Mouse (Mus musculus) CH12.LX (cell line): Measurements from ENCODE around the gene Mrpl57.

Experiments used
- BHLHE40 ChIP-seq: IDR thresholded peaks from 2 replicates; pipeline ENCODE4 v1.6.1; 2011; ENCODE audit warnings: mild to moderate bottlenecking, low read depth, low read length, improper control_type of control experiment
- CHD2 ChIP-seq: IDR thresholded peaks from 2 replicates; pipeline ENCODE4 v1.6.1; 2011; ENCODE audit warnings: low read length, improper control_type of control experiment
- CTCF ChIP-seq, 2 experiments: IDR thresholded peaks in 1 of 2; conservative IDR thresholded peaks in 1 of 2; 2 replicates each; pipeline ENCODE4 v1.5.1; 2011 to 2012; ENCODE audit warnings: low read depth in 2 of 2, low read length in 2 of 2, improper control_type of control experiment in 1 of 2, inconsistent platforms in 1 of 2, mild to moderate bottlenecking in 1 of 2, moderate library complexity in 1 of 2
- EP300 ChIP-seq: IDR thresholded peaks from 2 replicates; pipeline ENCODE4 v1.6.1; 2011; ENCODE audit warnings: low read length, improper control_type of control experiment
- GABPA ChIP-seq: IDR thresholded peaks from 2 replicates; pipeline ENCODE4 v1.6.1; 2012; ENCODE audit warnings: low read depth, low read length, improper control_type of control experiment, inconsistent platforms; ENCODE audit not compliant: insufficient replicate concordance
- MAZ ChIP-seq: IDR thresholded peaks from 2 replicates; pipeline ENCODE4 v1.6.1; 2012; ENCODE audit warnings: low read depth, mild to moderate bottlenecking, inconsistent platforms, low read length, improper control_type of control experiment, moderate library complexity
- MYC ChIP-seq: IDR thresholded peaks from 2 replicates; pipeline ENCODE4 v1.6.1; 2011; ENCODE audit warnings: low read depth, mild to moderate bottlenecking, improper control_type of control experiment, low read length
- NRF1 ChIP-seq: IDR thresholded peaks from 2 replicates; pipeline ENCODE4 v1.6.1; 2014; ENCODE audit warnings: low read depth, mild to moderate bottlenecking, inconsistent platforms, low read length, improper control_type of control experiment, moderate library complexity
- POLR2A ChIP-seq: IDR thresholded peaks from 2 replicates; pipeline ENCODE4 v1.6.1; 2011; ENCODE audit warnings: low read depth, mild to moderate bottlenecking, improper control_type of control experiment, low read length
- RAD21 ChIP-seq: IDR thresholded peaks from 2 replicates; pipeline ENCODE4 v1.6.1; 2011; ENCODE audit warnings: low read depth, mild to moderate bottlenecking, low read length, improper control_type of control experiment, moderate library complexity
- SIN3A ChIP-seq: IDR thresholded peaks from 2 replicates; pipeline ENCODE4 v1.6.1; 2012; ENCODE audit warnings: low read length, improper control_type of control experiment, inconsistent platforms
- SMC3 ChIP-seq: IDR thresholded peaks from 2 replicates; pipeline ENCODE4 v1.6.1; 2011; ENCODE audit warnings: low read depth, low read length, improper control_type of control experiment
- USF1 ChIP-seq: IDR thresholded peaks from 2 replicates; pipeline ENCODE4 v1.6.1; 2014; ENCODE audit warnings: low read depth, mild to moderate bottlenecking, inconsistent platforms, low read length, improper control_type of control experiment
- USF2 ChIP-seq: conservative IDR thresholded peaks from 2 replicates; pipeline ENCODE4 v1.6.1; 2011; ENCODE audit warnings: low read depth, low read length, improper control_type of control experiment

- TF ChIP-seq USF1 (no peak), CTCF (conservative IDR thresholded peaks at IDR 0.05 in 1 of 2, IDR thresholded peaks at IDR 0.05 in 1 of 2; ENCODE audit: low read depth in 2 of 2, low read length in 2 of 2) (no peak), EP300 (no peak), GABPA (no peak), POLR2A (no peak), NRF1 (no peak), SIN3A (no peak), MAZ (no peak), SMC3 (no peak), BHLHE40 (no peak), USF2 (no peak), CHD2 (no peak), RAD21 (no peak), MYC (no peak)
Measured at GRCm38 (mm10) chr14:57810886-57811285, 15.1 kb upstream of the Mrpl57 start.
